Mouse (Mus musculus) CH12.LX (cell line): ENCODE measurements at regions not wholly inside any gene's neighbourhood (a gene's known extent, or its start where the extent isn't known, plus 50 kb on each side); places are given as distances from the start of the nearest gene placed in this dataset.

Experiments used
- DNase-seq: peaks from one replicate; pipeline ENCODE4 v3.0.0-alpha.2; 2013; ENCODE audit errors: extremely low read depth
- H3K27ac ChIP-seq: 2 replicates; pipeline ENCODE4 v1.5.1; 2012; ENCODE audit warnings: low read depth, mild to moderate bottlenecking, control low read depth, moderate library complexity; ENCODE audit not compliant: insufficient read depth
- H3K27me3 ChIP-seq: replicated peaks from 2 replicates; pipeline ENCODE3; 2012; ENCODE audit warnings: inconsistent platforms
- H3K36me3 ChIP-seq, 2 experiments: replicated peaks in 1 of 2; 2 replicates each; pipeline versions ENCODE3 to v1.6.1; 2012; ENCODE audit warnings: inconsistent platforms in 1 of 2, low read length in 1 of 2, mild to moderate bottlenecking in 1 of 2, mixed read lengths in 1 of 2, moderate library complexity in 1 of 2; ENCODE audit not compliant: control insufficient read depth in 1 of 2, insufficient read depth in 1 of 2
- H3K4me1 ChIP-seq, 2 experiments: 2 replicates each; pipeline ENCODE4 v1.6.1; 2012; ENCODE audit warnings: inconsistent platforms in 1 of 2, moderate library complexity in 1 of 2; ENCODE audit not compliant: insufficient read depth in 2 of 2, control insufficient read depth in 1 of 2
- H3K4me2 ChIP-seq: 2 replicates; pipeline ENCODE4 v1.6.1; 2012; ENCODE audit warnings: low read depth, mild to moderate bottlenecking, control low read depth; ENCODE audit not compliant: poor library complexity, insufficient read depth, severe bottlenecking
- H3K4me3 ChIP-seq, 3 experiments: fragments of 150-350 bp in 1 of 3; sonication (generic) in 1 of 3; replicated peaks in 1 of 3; 2 replicates each; pipeline versions ENCODE3 to v1.5.1; 2011 to 2012; ENCODE audit warnings: low read depth in 2 of 3, low read length in 2 of 3, mild to moderate bottlenecking in 2 of 3, moderate library complexity in 2 of 3, control low read depth in 1 of 3, improper control_type of control experiment in 1 of 3, inconsistent platforms in 1 of 3, mixed read lengths in 1 of 3; ENCODE audit not compliant: poor library complexity in 1 of 3
- H3K79me2 ChIP-seq: replicated peaks from 2 replicates; pipeline ENCODE4 v1.6.1; 2012; ENCODE audit warnings: mild to moderate bottlenecking, moderate library complexity; ENCODE audit not compliant: control insufficient read depth, poor library complexity, insufficient read depth, severe bottlenecking; ENCODE audit errors: extremely low read depth
- H3K9ac ChIP-seq: 2 replicates; pipeline ENCODE4 v1.6.1; 2012; ENCODE audit warnings: low read depth, mild to moderate bottlenecking, control low read depth, moderate library complexity; ENCODE audit not compliant: insufficient read depth
- H3K9me3 ChIP-seq: replicated peaks from 2 replicates; pipeline ENCODE3; 2012; ENCODE audit warnings: low read length, inconsistent platforms, mixed read lengths
- E2F4 ChIP-seq: IDR thresholded peaks from 2 replicates; pipeline ENCODE4 v1.6.1; 2011; ENCODE audit warnings: low read depth, low read length, improper control_type of control experiment; ENCODE audit not compliant: insufficient replicate concordance
- ELF1 ChIP-seq: IDR thresholded peaks from 2 replicates; pipeline ENCODE4 v1.6.1; 2014; ENCODE audit warnings: low read depth, mild to moderate bottlenecking, inconsistent platforms, low read length, improper control_type of control experiment
- EP300 ChIP-seq: IDR thresholded peaks from 2 replicates; pipeline ENCODE4 v1.6.1; 2011; ENCODE audit warnings: low read length, improper control_type of control experiment
- ETS1 ChIP-seq: conservative IDR thresholded peaks from 2 replicates; pipeline ENCODE4 v1.6.1; 2012; ENCODE audit warnings: low read depth, mild to moderate bottlenecking, inconsistent platforms, low read length, improper control_type of control experiment, moderate library complexity
- HCFC1 ChIP-seq: IDR thresholded peaks from 2 replicates; pipeline ENCODE4 v1.6.1; 2012; ENCODE audit warnings: low read depth, mild to moderate bottlenecking, inconsistent platforms, low read length, improper control_type of control experiment
- IRF4 ChIP-seq: IDR thresholded peaks from 2 replicates; pipeline ENCODE4 v1.6.1; 2014; ENCODE audit warnings: low read depth, mild to moderate bottlenecking, inconsistent platforms, low read length, improper control_type of control experiment
- JUND ChIP-seq: conservative IDR thresholded peaks from 2 replicates; pipeline ENCODE4 v1.6.1; 2011; ENCODE audit warnings: low read depth, low read length, improper control_type of control experiment
- KAT2A ChIP-seq: IDR thresholded peaks from 2 replicates; pipeline ENCODE4 v1.6.1; 2012; ENCODE audit warnings: low read length, improper control_type of control experiment, inconsistent platforms; ENCODE audit not compliant: insufficient replicate concordance
- MAX ChIP-seq: IDR thresholded peaks from 2 replicates; pipeline ENCODE4 v1.6.1; 2011; ENCODE audit warnings: low read length, improper control_type of control experiment
- MAZ ChIP-seq: IDR thresholded peaks from 2 replicates; pipeline ENCODE4 v1.6.1; 2012; ENCODE audit warnings: low read depth, mild to moderate bottlenecking, inconsistent platforms, low read length, improper control_type of control experiment, moderate library complexity
- MEF2A ChIP-seq: IDR thresholded peaks from 2 replicates; pipeline ENCODE4 v1.6.1; 2014; ENCODE audit warnings: low read depth, mild to moderate bottlenecking, inconsistent platforms, low read length, improper control_type of control experiment, borderline replicate concordance
- MXI1 ChIP-seq: IDR thresholded peaks from 2 replicates; pipeline ENCODE4 v1.6.1; 2011; ENCODE audit warnings: mild to moderate bottlenecking, low read depth, low read length, improper control_type of control experiment
- NELFE ChIP-seq: IDR thresholded peaks from 2 replicates; pipeline ENCODE4 v1.6.1; 2011; ENCODE audit warnings: low read depth, low read length, improper control_type of control experiment
- NRF1 ChIP-seq: IDR thresholded peaks from 2 replicates; pipeline ENCODE4 v1.6.1; 2014; ENCODE audit warnings: low read depth, mild to moderate bottlenecking, inconsistent platforms, low read length, improper control_type of control experiment, moderate library complexity
- POLR2A ChIP-seq: IDR thresholded peaks from 2 replicates; pipeline ENCODE4 v1.6.1; 2011; ENCODE audit warnings: low read depth, mild to moderate bottlenecking, improper control_type of control experiment, low read length
- RCOR1 ChIP-seq: conservative IDR thresholded peaks from 2 replicates; pipeline ENCODE4 v1.6.1; 2012; ENCODE audit warnings: low read depth, mild to moderate bottlenecking, inconsistent platforms, low read length, improper control_type of control experiment
- TBP ChIP-seq: conservative IDR thresholded peaks from 2 replicates; pipeline ENCODE4 v1.6.1; 2011; ENCODE audit warnings: low read depth, low read length, improper control_type of control experiment
- USF1 ChIP-seq: IDR thresholded peaks from 2 replicates; pipeline ENCODE4 v1.6.1; 2014; ENCODE audit warnings: low read depth, mild to moderate bottlenecking, inconsistent platforms, low read length, improper control_type of control experiment
- ZKSCAN1 ChIP-seq: IDR thresholded peaks from 2 replicates; pipeline ENCODE4 v1.6.1; 2012; ENCODE audit warnings: low read depth, inconsistent platforms, low read length, improper control_type of control experiment, borderline replicate concordance
- ZNF384 ChIP-seq: IDR thresholded peaks from 2 replicates; pipeline ENCODE4 v1.6.1; 2012; ENCODE audit warnings: low read depth, low read length, improper control_type of control experiment, inconsistent platforms
- dilution Hi-C: fragments of 300-500 bp; cut with MboI; formaldehyde crosslinking; loops from 2 replicates; pipeline ENCODE4 v1.14.3; 2020; ENCODE audit warnings: low sequenced_read_pairs; ENCODE audit not compliant: extremely low pct_unique_long_range_greater_than_20kb, extremely low pct_ligation_motif_present
- in situ Hi-C: fragments of 300-500 bp; cut with MboI; formaldehyde crosslinking; loops from 3 replicates; pipeline ENCODE4 v1.14.3; 2019; ENCODE audit warnings: low sequenced_read_pairs, low pct_ligation_motif_present, low pct_unique_long_range_greater_than_20kb, mixed read lengths

- DNase-seq = no peak
- H3K27me3 ChIP-seq = no peaks in the 10 kb centered on the region
- no peak overlapping the region for H3K9ac ChIP-seq
- no peaks in the 10 kb centered on the region for H3K36me3 ChIP-seq
- H3K9me3 ChIP-seq = no peaks in the 10 kb centered on the region
- H3K4me1 ChIP-seq = peaks cover 0 to 18% of the 10 kb centered on the region in 2 experiments; a peak in 2 of 4 replicates
- dilution Hi-C loops = no loop called here
- no peak overlapping the region for H3K4me3 ChIP-seq
- in situ Hi-C loops = no loop called here
- H3K79me2 ChIP-seq = no peaks in the 10 kb centered on the region
- H3K4me2 ChIP-seq = no peak overlapping the region
- no peak for TF ChIP-seq EP300
- no peak for TF ChIP-seq E2F4
- TF ChIP-seq IRF4 = no peak
- no peak for TF ChIP-seq MEF2A
- no peak for TF ChIP-seq MAZ
- TF ChIP-seq HCFC1 = no peak
- no peak for TF ChIP-seq MXI1
- TF ChIP-seq ZKSCAN1 = no peak
- TF ChIP-seq JUND = no peak
- TF ChIP-seq ETS1 = no peak
- no peak for TF ChIP-seq NELFE
- no peak for TF ChIP-seq USF1
- TF ChIP-seq MAX = no peak
- H3K27ac ChIP-seq = no peak overlapping the region
Measured at GRCm38 (mm10) chr17:75696729-75697103, 145.0 kb upstream of the Fam98a start.

- Histone ChIP-seq H3K9ac (no peak overlapping the region), H3K27me3 (no peaks in the 10 kb centered on the region), H3K27ac (no peak overlapping the region), H3K9me3 (no peaks in the 10 kb centered on the region), H3K79me2 (no peaks in the 10 kb centered on the region), H3K36me3 (no peaks in the 10 kb centered on the region), H3K4me2 (no peak overlapping the region), H3K4me3 (no peak overlapping the region), H3K4me1 (peaks cover 0 to 18% of the 10 kb centered on the region in 2 experiments; a peak in 2 of 4 replicates)
- no peak for DNase-seq
- dilution Hi-C loops = no loop called here
- TF ChIP-seq ZKSCAN1 (no peak), RCOR1 (no peak)
- in situ Hi-C loops = no loop called here
Measured at GRCm38 (mm10) chr17:75696103-75696728, 144.5 kb upstream of the Fam98a start.

DNA sequence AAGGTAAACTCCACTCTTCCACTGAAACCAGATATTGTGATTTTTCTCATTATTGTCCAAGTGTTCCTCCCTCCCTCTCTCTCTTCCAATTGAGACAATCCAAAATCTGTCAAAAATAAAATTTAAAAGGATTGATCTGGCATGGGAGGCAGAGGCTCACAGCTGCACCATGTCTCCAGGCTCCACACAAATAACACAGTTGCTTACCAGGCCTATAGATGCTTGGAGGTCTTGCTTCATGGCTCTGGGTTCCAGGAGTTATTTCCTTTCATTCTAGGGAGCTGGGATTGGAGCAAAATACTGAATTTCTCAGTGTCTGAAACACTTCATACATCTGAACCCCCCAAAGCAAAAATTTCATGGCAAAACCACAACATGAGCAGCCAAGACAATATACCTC lies 134.2 kb upstream of the Fam98a start:
- dilution Hi-C loops = no loop called here
- Histone ChIP-seq H3K27me3 (no peaks in the 10 kb centered on the region), H3K4me1 (no peaks in the 10 kb centered on the region), H3K9me3 (peaks cover 4% of the 10 kb centered on the region), H3K4me2 (no peak overlapping the region), H3K36me3 (no peaks in the 10 kb centered on the region), H3K27ac (no peak overlapping the region), H3K9ac (no peak overlapping the region), H3K4me3 (no peak overlapping the region), H3K79me2 (no peaks in the 10 kb centered on the region)
- no peak for DNase-seq
- in situ Hi-C loops = no loop called here
- TF ChIP-seq TBP (no peak), ZNF384 (no peak), POLR2A (no peak), NRF1 (no peak), E2F4 (no peak), ELF1 (no peak), KAT2A (no peak)
